Mouse (Mus musculus): ENCODE measurements around the gene Plekhf1.

DNA sequence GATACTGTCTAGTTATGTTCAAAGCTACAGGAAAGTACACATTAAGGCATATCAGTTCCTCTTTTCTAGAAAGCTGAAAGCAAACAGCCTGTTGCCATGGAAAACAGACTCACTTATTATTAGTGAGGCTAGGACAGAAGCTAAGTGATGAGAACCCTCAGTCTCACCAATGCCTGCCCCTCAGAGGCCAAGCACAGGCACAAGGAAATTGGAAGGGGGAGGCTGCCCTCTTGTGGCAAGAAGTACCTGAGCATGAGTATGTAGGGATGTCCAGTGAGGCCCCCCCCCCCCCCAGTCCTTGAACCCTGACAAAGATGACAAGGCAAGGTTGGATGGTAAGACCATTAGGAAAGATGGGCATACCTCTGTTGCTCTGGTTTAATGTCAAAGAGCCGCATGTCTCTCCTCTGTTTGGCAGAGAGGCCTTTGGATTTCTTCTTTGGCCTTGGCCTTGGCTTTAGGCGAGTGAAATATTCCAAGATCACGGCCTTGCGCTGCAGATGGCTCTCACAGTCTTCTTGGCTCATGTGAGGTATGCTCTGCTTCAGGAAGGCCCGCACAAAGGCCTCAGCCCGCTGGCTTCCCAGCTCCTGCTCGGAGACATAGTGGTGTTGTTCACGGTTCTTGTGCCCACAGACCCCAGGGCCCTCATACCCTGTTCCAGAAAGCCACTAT is 39.3 kb upstream of the Plekhf1 start:
- TF ChIP-seq CTCF (IDR thresholded peaks at IDR 0.05; ENCODE audit: extremely low read depth, insufficient read depth, insufficient read length, insufficient replicate concordance) (peak; percentile 15; the same call in 1 of the 2 replicates), POLR2A (IDR thresholded peaks at IDR 0.05; ENCODE audit: low read depth, low read length) (no peak)
